ENCODE assay signal across 10 mouse cellular contexts in the genomic region with DNA sequence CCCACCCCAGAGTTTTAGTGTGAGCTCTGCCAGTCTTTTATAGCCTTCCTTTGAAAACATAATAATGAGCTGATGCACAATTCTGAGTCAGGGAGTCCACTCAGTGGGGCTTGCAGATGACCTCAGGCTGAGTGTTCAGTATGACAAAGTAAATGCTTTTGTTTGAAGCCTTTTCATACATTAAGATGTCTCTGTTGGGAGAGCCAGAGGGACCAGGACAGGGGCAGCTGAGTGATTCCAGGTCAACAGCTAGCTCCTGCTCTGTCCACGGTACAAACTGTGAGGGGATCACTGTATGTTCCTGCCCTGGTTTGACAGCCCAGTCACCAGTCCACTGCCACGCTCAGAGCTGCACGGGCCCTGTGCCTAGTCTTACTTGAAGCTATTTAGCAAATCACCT. TPM values are rescaled to one million over a fixed set of nuclear protein-coding genes. Genes with fewer than 3 reads are reported as not detected.
DNase-seq lines count a peak whose midpoint lies in the region; ATAC-seq and TF ChIP-seq lines count a peak whose summit lies in the region.
"Had no signal": no experiment of that assay in that cellular context is flagged by ENCODE, and none has a peak within 500 bp of the region (broad histone marks: within the 10 kb centered on the region; RNA-seq: fewer than 3 reads in every experiment).

No protein-coding gene starts in this region.

- no peak for TF ChIP-seq CTCF in embryonic fibroblast, embryonic 13.5 days (IDR thresholded peaks at IDR 0.05; ENCODE audit: borderline replicate concordance, insufficient read depth, low read length)

- ATAC-seq in heart, embryonic 15.5 days (replicated peaks; ENCODE audit: insufficient number of reproducible peaks, insufficient read depth, low FRiP score, low read depth), result no peak
- peak; percentile 19; the same call in 1 of the 2 replicates for ATAC-seq in midbrain, embryonic 13.5 days

- H3K9me3 ChIP-seq in heart, embryonic 15.5 days (replicated peaks), result no peaks in the 10 kb centered on the region
- H3K9me3 ChIP-seq in midbrain, embryonic 13.5 days, result no peaks in the 10 kb centered on the region

- no peak overlapping the region for H3K9ac ChIP-seq in heart, embryonic 15.5 days
- no peak overlapping the region for H3K9ac ChIP-seq in midbrain, embryonic 13.5 days (replicated peaks)

- DNase-seq in heart, adult 11 months, result no peak
- DNase-seq in MN1 (ENCODE audit: low spot score), result peak; percentile 78
- DNase-seq in right cerebral cortex, postnatal 4 days, result no peak
- no peak for DNase-seq in right cerebral cortex, postnatal 14 days
- DNase-seq in left cerebral cortex, postnatal 10 days (ENCODE audit: extremely low spot score in 1 of 2, low spot score in 2 of 2), result no peak
- DNase-seq: lung, postnatal 36 days had no signal

- H3K4me2 ChIP-seq in heart, embryonic 15.5 days, result no peak overlapping the region
- H3K4me2 ChIP-seq in midbrain, embryonic 13.5 days (replicated peaks), result no peak overlapping the region

- WGBS in heart, embryonic 15.5 days, result 52% methylated on average over 3 of the region's 3 CpGs
- 19% methylated on average over 3 of the region's 3 CpGs for WGBS in midbrain, embryonic 13.5 days

- H3K27me3 ChIP-seq in heart, embryonic 15.5 days, result no peaks in the 10 kb centered on the region
- peaks cover 4% of the 10 kb centered on the region; the same call in 1 of the 2 replicates for H3K27me3 ChIP-seq in midbrain, embryonic 13.5 days

- H3K4me1 ChIP-seq in heart, embryonic 15.5 days (replicated peaks), result peaks cover 22% of the 10 kb centered on the region
- H3K4me1 ChIP-seq in embryonic fibroblast, embryonic 13.5 days (ENCODE audit: control insufficient read depth, insufficient read depth, low read length), result peaks cover 11% of the 10 kb centered on the region
- peaks cover 23% of the 10 kb centered on the region for H3K4me1 ChIP-seq in midbrain, embryonic 13.5 days (replicated peaks)

- H3K36me3 ChIP-seq in heart, embryonic 15.5 days, result no peaks in the 10 kb centered on the region
- H3K36me3 ChIP-seq in midbrain, embryonic 13.5 days, result no peaks in the 10 kb centered on the region

- no peak overlapping the region for H3K4me3 ChIP-seq in heart, embryonic 15.5 days
- no peak overlapping the region for H3K4me3 ChIP-seq in embryonic fibroblast, embryonic 13.5 days (ENCODE audit: insufficient read depth, low read length)
- H3K4me3 ChIP-seq in midbrain, embryonic 13.5 days (replicated peaks), result no peak overlapping the region

- 0 out of 2 replicates have a peak overlapping the region, but pooled peaks have one; percentile 12 for H3K27ac ChIP-seq in heart, embryonic 15.5 days
- H3K27ac ChIP-seq in embryonic fibroblast, embryonic 13.5 days (ENCODE audit: insufficient read depth, low read length), result peak overlapping the region; percentile 69
- H3K27ac ChIP-seq in midbrain, embryonic 13.5 days, result peak overlapping the region; percentile 90

- TF ChIP-seq POLR2A in embryonic fibroblast, embryonic 13.5 days (IDR thresholded peaks at IDR 0.05; ENCODE audit: low read depth, low read length), result no peak

- intact Hi-C loops in left cerebral cortex, postnatal 10 days (cut with DNase I), result no loop called here

RNA-seq across cellular contexts. Expression of gene Tgfbi, which starts 26.6 kb away (rescaled TPM):
- polyA plus RNA-seq in heart, embryonic 15.5 days (2015; fragmentation: Nextera tagmentation; extraction: Ambion mirVana), result 36.9 and 49.0 TPM in 2 replicates
- 64.4 and 125 TPM in 2 replicates for polyA plus RNA-seq in embryonic fibroblast, embryonic 13.5 days (2011; ENCODE audit: insufficient read length, low read depth, missing spikeins)
- polyA plus RNA-seq in midbrain, embryonic 13.5 days (2015; fragmentation: Nextera tagmentation; extraction: Ambion mirVana), result 4.0 and 4.8 TPM in 2 replicates
- 1 to 10 TPM; 3.5 to 4.0 TPM for total RNA-seq in left cerebral cortex, postnatal 10 days (2021)

RNA-seq across cellular contexts. Expression of gene Lect2, which starts 34.4 kb away (rescaled TPM):
- not detected in 2 replicates for polyA plus RNA-seq in heart, embryonic 15.5 days (2015; fragmentation: Nextera tagmentation; extraction: Ambion mirVana)
- not detected in 2 replicates for polyA plus RNA-seq in embryonic fibroblast, embryonic 13.5 days (2011; ENCODE audit: insufficient read length, low read depth, missing spikeins)
- polyA plus RNA-seq in midbrain, embryonic 13.5 days (2015; fragmentation: Nextera tagmentation; extraction: Ambion mirVana), result not detected in 2 replicates
- not detected for total RNA-seq in left cerebral cortex, postnatal 10 days (2021)
- total RNA-seq: gastrocnemius, adult 8-10 months had no signal

Comparison
In these comparisons a context has a peak if more than half of its experiments do, and no peak if none do; other contexts are left out.
1. H3K27ac ChIP-seq: peak in every context shown above with its lines; median percentile 90 in midbrain, embryonic 13.5 days; 69 in embryonic fibroblast, embryonic 13.5 days; 12 in heart, embryonic 15.5 days.